Mouse (Mus musculus) testis, adult 2 months (tissue): ENCODE data around the gene Aip. TPM values are rescaled to one million over a fixed set of nuclear protein-coding genes. Genes with fewer than 3 reads are reported as not detected.

Source experiments
- H3K27ac ChIP-seq: fragments of 200-500 bp; 2 replicates; pipeline ENCODE4 v1.5.1; 2012; ENCODE audit warnings: low read depth, low read length; ENCODE audit not compliant: control insufficient read depth, insufficient read depth
- H3K27me3 ChIP-seq: fragments of 200-500 bp; 2 replicates; pipeline ENCODE4 v1.6.1; 2012; ENCODE audit warnings: mild to moderate bottlenecking, low read length, moderate library complexity; ENCODE audit not compliant: control insufficient read depth, insufficient read depth
- H3K36me3 ChIP-seq: fragments of 200-500 bp; 2 replicates; pipeline ENCODE4 v1.6.1; 2012; ENCODE audit warnings: mild to moderate bottlenecking, low read length; ENCODE audit not compliant: control insufficient read depth, insufficient read depth
- H3K4me1 ChIP-seq: fragments of 200-500 bp; 2 replicates; pipeline ENCODE4 v1.6.1; 2012; ENCODE audit warnings: low read length; ENCODE audit not compliant: control insufficient read depth, insufficient read depth
- H3K4me3 ChIP-seq: fragments of 200-500 bp; 2 replicates; pipeline ENCODE4 v1.5.1; 2012; ENCODE audit warnings: low read depth, mild to moderate bottlenecking, low read length, moderate library complexity, mixed read lengths; ENCODE audit not compliant: control insufficient read depth
- CTCF ChIP-seq: fragments of 200-500 bp; IDR thresholded peaks from 2 replicates; pipeline ENCODE4 v1.5.1; 2012; ENCODE audit warnings: low read depth, mild to moderate bottlenecking, inconsistent platforms, low read length, moderate library complexity; ENCODE audit not compliant: control insufficient read depth, insufficient read depth, insufficient replicate concordance
- POLR2A ChIP-seq: fragments of 200-500 bp; IDR thresholded peaks from 2 replicates; pipeline ENCODE4 v1.6.1; 2012; ENCODE audit warnings: low read depth, mild to moderate bottlenecking, inconsistent platforms, low read length, moderate library complexity; ENCODE audit not compliant: control insufficient read depth
- polyA plus RNA-seq: library from polyadenylated mRNA; depleted of rRNA; stranded (reverse); fragments of >200 nt; gene quantifications from 2 replicates; pipeline ENCODE4 v1.2.3, GENCODE M21; 2012

The Aip gene
- polyA plus RNA-seq, 1 experiment: 21.0 TPM

- Histone ChIP-seq H3K4me1 (peaks cover 1% of the 10 kb centered on the region; the same call in 1 of the 2 replicates), H3K27me3 (no peaks in the 10 kb centered on the region), H3K4me3 (no peak overlapping the region), H3K36me3 (no peaks in the 10 kb centered on the region), H3K27ac (no peak overlapping the region)
- no peak for TF ChIP-seq CTCF
- no peak for TF ChIP-seq POLR2A
These were observed 34.3 kb downstream of the Aip start for GRCm38 (mm10) chr19:4091383-4091782.

- no peak for TF ChIP-seq CTCF
- no peak for TF ChIP-seq POLR2A
- H3K27ac ChIP-seq: no peak overlapping the region
- H3K36me3 ChIP-seq: no peaks in the 10 kb centered on the region
- H3K4me1 ChIP-seq: no peaks in the 10 kb centered on the region
- no peak overlapping the region for H3K4me3 ChIP-seq
- no peaks in the 10 kb centered on the region for H3K27me3 ChIP-seq
These were observed 35.2 kb downstream of the Aip start for GRCm38 (mm10) chr19:4090446-4090845.

- Histone ChIP-seq H3K36me3 (no peaks in the 10 kb centered on the region), H3K27ac (no peak overlapping the region), H3K4me1 (no peaks in the 10 kb centered on the region), H3K4me3 (no peak overlapping the region), H3K27me3 (no peaks in the 10 kb centered on the region)
- no peak for TF ChIP-seq POLR2A
- no peak for TF ChIP-seq CTCF
These were observed 36.5 kb downstream of the Aip start for GRCm38 (mm10) chr19:4089128-4089527.

GRCm38 (mm10) chr19:4088146-4088545, 37.5 kb downstream of the Aip start:
- Histone ChIP-seq H3K4me3 (no peak overlapping the region), H3K36me3 (no peaks in the 10 kb centered on the region), H3K27me3 (no peaks in the 10 kb centered on the region), H3K4me1 (no peaks in the 10 kb centered on the region), H3K27ac (no peak overlapping the region)
- TF ChIP-seq CTCF (no peak), POLR2A (no peak)

GRCm38 (mm10) chr19:4087090-4087489, 38.6 kb downstream of the Aip start:
- H3K36me3 ChIP-seq: no peaks in the 10 kb centered on the region
- H3K4me1 ChIP-seq: no peaks in the 10 kb centered on the region
- H3K27ac ChIP-seq: no peak overlapping the region
- no peaks in the 10 kb centered on the region for H3K27me3 ChIP-seq
- no peak overlapping the region for H3K4me3 ChIP-seq
- TF ChIP-seq CTCF: no peak
- no peak for TF ChIP-seq POLR2A

GRCm38 (mm10) chr19:4086156-4086555, 39.5 kb downstream of the Aip start:
- Histone ChIP-seq H3K27me3 (no peaks in the 10 kb centered on the region), H3K4me1 (no peaks in the 10 kb centered on the region), H3K36me3 (no peaks in the 10 kb centered on the region), H3K4me3 (no peak overlapping the region), H3K27ac (no peak overlapping the region)
- TF ChIP-seq POLR2A (no peak), CTCF (no peak)

GRCm38 (mm10) chr19:4084984-4085383, 40.7 kb downstream of the Aip start:
- Histone ChIP-seq H3K36me3 (no peaks in the 10 kb centered on the region), H3K27me3 (no peaks in the 10 kb centered on the region), H3K4me3 (no peak overlapping the region), H3K27ac (no peak overlapping the region), H3K4me1 (no peaks in the 10 kb centered on the region)
- TF ChIP-seq CTCF: peak; percentile 8; the same call in 1 of the 2 replicates
- TF ChIP-seq POLR2A: no peak

GRCm38 (mm10) chr19:4083826-4084225, 41.8 kb downstream of the Aip start:
- H3K4me3 ChIP-seq: no peak overlapping the region
- H3K36me3 ChIP-seq: no peaks in the 10 kb centered on the region
- no peaks in the 10 kb centered on the region for H3K4me1 ChIP-seq
- H3K27ac ChIP-seq: no peak overlapping the region
- no peaks in the 10 kb centered on the region for H3K27me3 ChIP-seq
- TF ChIP-seq CTCF (no peak), POLR2A (no peak)
